Mouse (Mus musculus): ENCODE results near the gene Hoxa5. TPM values are rescaled to one million over a fixed set of nuclear protein-coding genes. Genes with fewer than 3 reads are reported as not detected.

The Hoxa5 gene
- total RNA-seq, 2 experiments from 2014 or later, result not detected

GRCm38 (mm10) chr6:52217459-52217768 lies 13.0 kb upstream of the Hoxa5 start:
- no peak for DNase-seq (ENCODE audit: extremely low spot score in 1 of 2, low spot score in 1 of 2)

- no peak for DNase-seq (ENCODE audit: extremely low spot score in 1 of 2, low spot score in 1 of 2)
These were observed 12.5 kb upstream of the Hoxa5 start for GRCm38 (mm10) chr6:52216691-52217458.

DNA sequence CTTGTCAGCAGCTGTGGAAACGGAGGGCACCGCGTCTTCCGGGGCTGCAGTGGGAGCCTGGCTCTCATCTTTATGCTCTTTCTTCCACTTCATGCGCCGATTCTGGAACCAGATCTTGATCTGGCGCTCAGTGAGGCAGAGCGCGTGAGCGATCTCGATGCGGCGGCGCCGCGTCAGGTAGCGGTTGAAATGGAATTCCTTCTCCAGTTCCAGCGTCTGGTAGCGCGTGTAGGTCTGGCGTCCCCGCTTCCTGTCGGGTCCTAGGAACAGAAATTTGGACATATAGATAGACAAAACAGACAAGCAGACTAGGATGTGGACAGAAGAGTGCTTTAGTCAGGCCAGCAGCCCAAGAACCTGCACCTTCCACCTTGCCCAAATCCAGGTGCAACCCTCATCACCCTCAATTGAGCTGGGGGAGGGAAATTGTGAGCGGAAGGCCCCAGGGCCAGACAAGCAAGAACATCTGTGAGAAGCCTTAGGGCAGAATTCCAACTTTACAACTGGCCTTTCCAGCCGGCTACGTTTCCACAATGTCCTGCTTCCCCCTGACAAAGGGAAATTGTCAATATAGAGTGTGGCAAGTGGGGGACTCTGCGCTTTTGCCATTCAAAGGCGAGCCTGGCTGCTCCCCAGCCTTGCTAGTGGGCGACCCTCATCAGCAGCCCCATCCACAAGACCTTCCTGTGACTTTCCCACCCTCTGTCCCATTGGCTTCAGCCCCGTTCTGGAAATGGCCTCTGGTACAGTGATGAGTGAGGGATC lies 11.6 kb upstream of the Hoxa5 start:
- no peak for DNase-seq (ENCODE audit: extremely low spot score in 1 of 2, low spot score in 1 of 2)

DNA sequence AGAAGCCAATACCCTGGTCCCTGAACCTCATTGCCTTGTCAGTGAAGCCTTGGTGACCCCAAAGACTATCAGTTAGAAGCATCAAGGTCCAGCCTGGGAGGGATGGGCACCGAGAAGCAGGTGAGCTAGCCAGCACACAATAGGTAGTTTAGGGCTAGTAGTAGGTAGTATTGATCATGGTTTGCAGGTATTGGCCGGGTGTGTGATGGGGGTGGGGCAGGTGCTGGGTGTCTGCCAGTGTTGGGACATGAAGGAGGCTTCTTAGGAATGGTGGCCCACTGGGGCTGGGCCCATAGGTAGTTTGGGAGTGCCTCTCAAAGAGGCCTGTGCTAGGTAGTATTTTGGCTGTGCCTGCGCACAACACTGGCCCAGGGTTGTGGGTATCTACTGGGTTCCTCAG lies 10.7 kb upstream of the Hoxa5 start:
- no peak for DNase-seq (ENCODE audit: extremely low spot score in 1 of 2, low spot score in 1 of 2)

GRCm38 (mm10) chr6:52214271-52214670 lies 9.9 kb upstream of the Hoxa5 start:
- no peak for DNase-seq (ENCODE audit: extremely low spot score in 1 of 2, low spot score in 1 of 2)

- no peak for DNase-seq (ENCODE audit: extremely low spot score in 1 of 2, low spot score in 1 of 2)
These were observed 9.0 kb upstream of the Hoxa5 start, which contains the start of the genes Hoxa3 and Gm28308 for GRCm38 (mm10) chr6:52213119-52213986. TSS of gene Hoxa3 (minus strand) at chr6:52213336. TSS of gene Gm28308 (minus strand) at chr6:52213339.

GRCm38 (mm10) chr6:52212556-52213118 lies 8.2 kb upstream of the Hoxa5 start:
- no peak for DNase-seq (ENCODE audit: extremely low spot score in 1 of 2, low spot score in 1 of 2)

GRCm38 (mm10) chr6:52211961-52212360 lies 7.6 kb upstream of the Hoxa5 start:
- DNase-seq (ENCODE audit: extremely low spot score in 1 of 2, low spot score in 1 of 2), result peak in 1 of 2 experiments; percentile 11

GRCm38 (mm10) chr6:52211170-52211935 lies 7.0 kb upstream of the Hoxa5 start:
- DNase-seq (ENCODE audit: extremely low spot score in 1 of 2, low spot score in 1 of 2), result peak; percentile 37 to 65

DNA sequence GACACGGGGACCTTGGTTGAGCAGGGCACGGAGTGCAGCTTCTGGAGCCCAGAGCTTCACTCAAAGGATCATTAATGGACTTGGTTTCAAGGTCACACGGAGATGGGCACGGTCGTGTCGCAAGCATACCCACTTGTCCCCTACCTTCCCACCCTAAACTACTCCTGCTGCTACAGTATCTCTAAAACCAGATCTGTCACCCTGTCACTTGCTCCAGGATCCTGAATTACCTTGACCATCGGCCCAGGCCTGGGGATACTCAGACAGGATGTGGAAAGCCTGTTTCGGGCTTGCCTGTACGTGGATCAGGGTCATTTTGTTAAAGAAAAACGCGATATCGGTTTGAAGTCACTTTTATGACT lies 5.3 kb upstream of the Hoxa5 start:
- DNase-seq (ENCODE audit: extremely low spot score in 1 of 2, low spot score in 1 of 2), result no peak

- no peak for DNase-seq (ENCODE audit: extremely low spot score in 1 of 2, low spot score in 1 of 2)
These were observed 4.7 kb upstream of the Hoxa5 start for GRCm38 (mm10) chr6:52208868-52209684.

DNA sequence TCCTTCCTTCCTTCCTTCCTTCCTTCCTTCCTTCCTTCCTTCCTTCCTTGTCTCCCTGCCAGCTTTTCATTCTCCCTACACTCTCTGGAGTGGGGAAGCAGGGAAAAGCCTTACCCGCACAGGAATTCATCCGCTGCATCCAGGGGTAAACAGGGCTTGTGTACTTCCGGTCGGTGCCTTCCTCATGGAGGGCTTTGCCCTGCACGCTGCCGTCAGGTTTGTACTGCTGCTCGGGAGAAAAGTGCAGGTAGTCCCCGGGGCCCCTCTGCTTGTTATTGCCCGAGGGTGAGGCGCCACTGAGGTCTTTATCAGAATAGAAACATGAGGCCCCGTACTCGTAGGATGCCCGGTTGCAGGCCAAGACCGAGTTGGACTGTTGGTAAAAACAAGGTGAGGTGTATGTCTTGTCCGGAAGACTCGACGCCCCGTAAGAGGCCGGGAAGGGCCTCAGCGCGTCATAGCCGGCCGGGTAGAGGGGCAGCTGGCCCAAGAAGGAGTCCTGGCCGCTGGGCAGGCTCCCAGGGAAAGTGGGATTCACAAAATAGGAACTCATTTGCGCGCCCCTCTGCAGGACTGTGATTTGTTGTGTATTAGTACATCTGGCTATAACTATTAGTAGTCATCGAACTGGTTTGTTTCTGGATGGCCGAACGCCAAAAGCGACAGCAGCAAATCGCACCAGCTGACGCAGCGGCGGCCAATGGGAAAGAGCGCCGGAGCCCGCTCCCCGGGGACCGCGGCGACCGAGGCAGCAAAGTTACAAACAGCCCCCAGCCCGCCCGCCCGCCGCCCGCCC lies 3.9 kb upstream of the Hoxa5 start, which contains the start of gene Hoxa6:
Gene Hoxa6 (minus strand): TSS at position 651 of the 796 bp plus-strand sequence.
- DNase-seq (ENCODE audit: extremely low spot score in 1 of 2, low spot score in 1 of 2), result no peak

GRCm38 (mm10) chr6:52207684-52207976 lies 3.2 kb upstream of the Hoxa5 start:
- no peak for DNase-seq (ENCODE audit: extremely low spot score in 1 of 2, low spot score in 1 of 2)

- no peak for DNase-seq (ENCODE audit: extremely low spot score in 1 of 2, low spot score in 1 of 2)
These were observed 2.7 kb upstream of the Hoxa5 start for GRCm38 (mm10) chr6:52206882-52207683.

GRCm38 (mm10) chr6:52205638-52206621 lies 1.5 kb upstream of the Hoxa5 start:
- DNase-seq (ENCODE audit: extremely low spot score in 1 of 2, low spot score in 1 of 2), result no peak

DNA sequence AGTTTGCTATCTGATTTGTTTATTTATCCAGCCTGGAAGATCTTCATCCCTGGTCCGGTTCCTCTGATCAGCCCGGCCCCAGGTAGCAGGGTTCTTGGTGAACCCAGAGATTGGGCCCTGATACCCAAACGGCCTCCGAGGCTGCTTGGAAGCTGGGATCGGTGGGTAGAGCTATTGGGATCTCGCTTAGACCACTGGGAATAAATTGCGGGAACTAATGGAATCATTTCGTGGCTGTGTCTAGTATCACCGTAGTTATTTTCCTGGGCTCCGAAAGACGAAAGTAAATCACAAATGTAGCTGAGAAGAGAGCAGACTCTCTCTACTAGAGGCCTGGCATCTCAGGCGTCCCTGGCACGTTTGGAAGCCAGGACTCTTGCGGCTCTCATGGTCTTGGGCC lies 834 bp upstream of the Hoxa5 start:
- DNase-seq (ENCODE audit: extremely low spot score in 1 of 2, low spot score in 1 of 2), result no peak
